Mouse (Mus musculus): ENCODE data around the gene Rbfox1. TPM values are rescaled to one million over a fixed set of nuclear protein-coding genes. Genes with fewer than 3 reads are reported as not detected.

Rbfox1 gene
- polyA plus RNA-seq, 1 experiment from 2014 or later: 2.7 TPM

GRCm38 (mm10) chr16:6716214-6716911 is 831.2 kb downstream of the Rbfox1 start:
- H3K4me2 ChIP-seq (replicated peaks; ENCODE audit: low read depth, low read length): no peak overlapping the region
- peak; percentile 46; the same call in 1 of the 2 replicates for ATAC-seq (ENCODE audit: insufficient number of reproducible peaks, insufficient read depth, low FRiP score, low read depth)
- no peak overlapping the region for H3K4me3 ChIP-seq (ENCODE audit: low read depth, low read length)

GRCm38 (mm10) chr16:6719027-6719426 is 833.9 kb downstream of the Rbfox1 start:
- 64% methylated on average over 8 of the region's 8 CpGs for WGBS
- Histone ChIP-seq H3K36me3 (ENCODE audit: control insufficient read depth, insufficient read depth, low read length) (no peaks in the 10 kb centered on the region), H3K9me3 (ENCODE audit: control insufficient read depth, low read depth, low read length) (no peaks in the 10 kb centered on the region), H3K27me3 (ENCODE audit: control insufficient read depth, insufficient read depth, low read length) (no peaks in the 10 kb centered on the region), H3K4me2 (replicated peaks; ENCODE audit: low read depth, low read length) (no peak overlapping the region), H3K4me1 (ENCODE audit: control insufficient read depth, insufficient read depth, low read length) (peaks cover 2% of the 10 kb centered on the region; the same call in 1 of the 2 replicates), H3K4me3 (ENCODE audit: low read depth, low read length) (no peak overlapping the region), H3K27ac (ENCODE audit: low read length) (no peak overlapping the region), H3K9ac (replicated peaks; ENCODE audit: low read depth, low read length) (no peak overlapping the region)
- ATAC-seq (ENCODE audit: insufficient number of reproducible peaks, insufficient read depth, low FRiP score, low read depth): no peak

More at GRCm38 (mm10) chr16:6716214-6716911, 831.2 kb downstream of the Rbfox1 start:
- H3K27ac ChIP-seq (ENCODE audit: low read length): no peak overlapping the region; the same call in 1 of the 2 replicates
- peaks cover 2% of the 10 kb centered on the region; the same call in 1 of the 2 replicates for H3K4me1 ChIP-seq (ENCODE audit: control insufficient read depth, insufficient read depth, low read length)
- H3K9me3 ChIP-seq (ENCODE audit: control insufficient read depth, low read depth, low read length): no peaks in the 10 kb centered on the region
- WGBS: 55% methylated on average over 9 of the region's 9 CpGs
- no peaks in the 10 kb centered on the region for H3K27me3 ChIP-seq (ENCODE audit: control insufficient read depth, insufficient read depth, low read length)
- no peaks in the 10 kb centered on the region for H3K36me3 ChIP-seq (ENCODE audit: control insufficient read depth, insufficient read depth, low read length)
- H3K9ac ChIP-seq (replicated peaks; ENCODE audit: low read depth, low read length): no peak overlapping the region

DNA sequence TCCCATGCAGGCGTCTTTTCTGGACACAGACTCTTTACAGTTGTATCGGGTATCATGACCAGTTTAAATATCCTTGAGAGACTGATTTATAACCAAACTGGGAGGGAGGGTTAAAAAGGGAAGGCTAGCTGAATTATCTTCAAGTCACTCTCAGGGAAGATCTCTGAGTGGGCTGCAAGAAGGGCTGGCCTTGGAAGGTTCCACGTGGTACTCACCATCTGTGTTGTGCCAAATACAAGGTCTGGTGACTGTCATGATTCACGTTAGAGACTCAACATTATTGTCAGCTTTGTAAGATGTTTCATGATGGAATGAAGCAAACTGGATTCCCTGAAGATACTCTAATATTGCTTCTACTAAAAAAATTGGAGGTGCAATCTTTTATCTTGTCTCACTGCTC is 847.5 kb downstream of the Rbfox1 start:
- Histone ChIP-seq H3K27me3 (ENCODE audit: control insufficient read depth, insufficient read depth, low read length) (no peaks in the 10 kb centered on the region), H3K27ac (ENCODE audit: low read length) (no peak overlapping the region), H3K4me3 (ENCODE audit: low read depth, low read length) (no peak overlapping the region), H3K9me3 (ENCODE audit: control insufficient read depth, low read depth, low read length) (no peaks in the 10 kb centered on the region), H3K4me1 (ENCODE audit: control insufficient read depth, insufficient read depth, low read length) (no peaks in the 10 kb centered on the region), H3K9ac (replicated peaks; ENCODE audit: low read depth, low read length) (no peak overlapping the region), H3K4me2 (replicated peaks; ENCODE audit: low read depth, low read length) (no peak overlapping the region), H3K36me3 (ENCODE audit: control insufficient read depth, insufficient read depth, low read length) (no peaks in the 10 kb centered on the region)
- WGBS: 61% methylated on average over 4 of the region's 4 CpGs
- ATAC-seq (ENCODE audit: insufficient number of reproducible peaks, insufficient read depth, low FRiP score, low read depth): no peak

GRCm38 (mm10) chr16:6733427-6733826 is 848.3 kb downstream of the Rbfox1 start:
- Histone ChIP-seq H3K9ac (replicated peaks; ENCODE audit: low read depth, low read length) (no peak overlapping the region), H3K4me1 (ENCODE audit: control insufficient read depth, insufficient read depth, low read length) (no peaks in the 10 kb centered on the region), H3K36me3 (ENCODE audit: control insufficient read depth, insufficient read depth, low read length) (no peaks in the 10 kb centered on the region), H3K9me3 (ENCODE audit: control insufficient read depth, low read depth, low read length) (no peaks in the 10 kb centered on the region), H3K4me3 (ENCODE audit: low read depth, low read length) (no peak overlapping the region), H3K4me2 (replicated peaks; ENCODE audit: low read depth, low read length) (no peak overlapping the region), H3K27me3 (ENCODE audit: control insufficient read depth, insufficient read depth, low read length) (no peaks in the 10 kb centered on the region), H3K27ac (ENCODE audit: low read length) (no peak overlapping the region)
- ATAC-seq (ENCODE audit: insufficient number of reproducible peaks, insufficient read depth, low FRiP score, low read depth): no peak
- 91% methylated on average over 3 of the region's 3 CpGs for WGBS

DNA sequence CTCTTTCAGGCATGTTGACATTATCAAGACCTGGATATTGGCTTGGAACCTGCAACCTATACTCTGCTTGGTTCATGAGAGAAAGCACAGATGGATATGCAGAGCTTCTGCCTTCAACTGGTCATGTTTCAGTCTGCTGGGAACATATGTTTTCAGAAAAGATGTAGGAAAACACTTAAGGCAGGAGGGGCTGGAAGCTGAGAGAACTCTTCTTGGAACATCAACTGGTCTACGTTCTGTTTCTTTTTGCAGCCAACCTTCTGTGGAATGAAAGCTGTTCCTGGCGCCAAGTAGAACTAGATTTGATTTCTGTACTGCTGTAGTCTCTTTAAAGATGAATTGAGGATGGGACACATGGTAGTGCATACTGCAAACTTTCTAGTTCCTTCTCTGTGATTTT is 851.4 kb downstream of the Rbfox1 start:
- Histone ChIP-seq H3K36me3 (ENCODE audit: control insufficient read depth, insufficient read depth, low read length) (no peaks in the 10 kb centered on the region), H3K4me2 (replicated peaks; ENCODE audit: low read depth, low read length) (no peak overlapping the region), H3K4me1 (ENCODE audit: control insufficient read depth, insufficient read depth, low read length) (no peaks in the 10 kb centered on the region), H3K9me3 (ENCODE audit: control insufficient read depth, low read depth, low read length) (no peaks in the 10 kb centered on the region), H3K9ac (replicated peaks; ENCODE audit: low read depth, low read length) (no peak overlapping the region), H3K27me3 (ENCODE audit: control insufficient read depth, insufficient read depth, low read length) (no peaks in the 10 kb centered on the region), H3K4me3 (ENCODE audit: low read depth, low read length) (no peak overlapping the region), H3K27ac (ENCODE audit: low read length) (no peak overlapping the region)
- ATAC-seq (ENCODE audit: insufficient number of reproducible peaks, insufficient read depth, low FRiP score, low read depth): no peak
- 82% methylated on average over 2 of the region's 2 CpGs for WGBS

DNA sequence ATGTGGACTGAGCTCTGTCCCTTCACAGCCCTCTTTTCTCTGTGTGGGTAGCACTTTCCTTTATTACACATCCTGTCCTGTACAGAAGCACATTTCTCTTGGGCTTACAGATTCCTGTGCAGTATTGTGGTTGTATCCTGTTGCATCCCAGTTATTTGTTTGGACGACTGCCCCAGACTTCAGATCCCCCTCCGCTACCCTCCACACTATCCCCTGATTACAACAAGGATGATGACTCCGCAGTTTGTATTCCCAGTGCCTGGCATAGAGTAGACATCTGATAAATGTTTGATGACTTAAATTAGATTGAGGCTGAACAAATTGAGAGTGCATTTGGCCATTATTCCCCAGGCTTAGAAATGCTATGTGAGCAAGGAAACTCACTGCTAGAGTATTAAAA is 851.8 kb downstream of the Rbfox1 start:
- Histone ChIP-seq H3K27ac (ENCODE audit: low read length) (no peak overlapping the region), H3K4me1 (ENCODE audit: control insufficient read depth, insufficient read depth, low read length) (no peaks in the 10 kb centered on the region)
- ATAC-seq (ENCODE audit: insufficient number of reproducible peaks, insufficient read depth, low FRiP score, low read depth): no peak

GRCm38 (mm10) chr16:6746116-6746515 is 861.0 kb downstream of the Rbfox1 start:
- H3K4me2 ChIP-seq (replicated peaks; ENCODE audit: low read depth, low read length): no peak overlapping the region
- no peaks in the 10 kb centered on the region for H3K27me3 ChIP-seq (ENCODE audit: control insufficient read depth, insufficient read depth, low read length)
- no peak for ATAC-seq (ENCODE audit: insufficient number of reproducible peaks, insufficient read depth, low FRiP score, low read depth)
- no peak overlapping the region for H3K9ac ChIP-seq (replicated peaks; ENCODE audit: low read depth, low read length)
- no peak overlapping the region for H3K4me3 ChIP-seq (ENCODE audit: low read depth, low read length)
- no peaks in the 10 kb centered on the region for H3K4me1 ChIP-seq (ENCODE audit: control insufficient read depth, insufficient read depth, low read length)
- 92% methylated on average over 2 of the region's 2 CpGs for whole genome bisulfite sequencing
- no peak overlapping the region for H3K27ac ChIP-seq (ENCODE audit: low read length)
- H3K9me3 ChIP-seq (ENCODE audit: control insufficient read depth, low read depth, low read length): no peaks in the 10 kb centered on the region
- no peaks in the 10 kb centered on the region for H3K36me3 ChIP-seq (ENCODE audit: control insufficient read depth, insufficient read depth, low read length)

More for the DNA sequence above, 851.8 kb downstream of the Rbfox1 start:
- Histone ChIP-seq H3K27me3 (ENCODE audit: control insufficient read depth, insufficient read depth, low read length) (no peaks in the 10 kb centered on the region), H3K9ac (replicated peaks; ENCODE audit: low read depth, low read length) (no peak overlapping the region), H3K9me3 (ENCODE audit: control insufficient read depth, low read depth, low read length) (no peaks in the 10 kb centered on the region), H3K4me2 (replicated peaks; ENCODE audit: low read depth, low read length) (no peak overlapping the region), H3K36me3 (ENCODE audit: control insufficient read depth, insufficient read depth, low read length) (no peaks in the 10 kb centered on the region), H3K4me3 (ENCODE audit: low read depth, low read length) (no peak overlapping the region)
- 72% methylated on average over 3 of the region's 3 CpGs for WGBS

DNA sequence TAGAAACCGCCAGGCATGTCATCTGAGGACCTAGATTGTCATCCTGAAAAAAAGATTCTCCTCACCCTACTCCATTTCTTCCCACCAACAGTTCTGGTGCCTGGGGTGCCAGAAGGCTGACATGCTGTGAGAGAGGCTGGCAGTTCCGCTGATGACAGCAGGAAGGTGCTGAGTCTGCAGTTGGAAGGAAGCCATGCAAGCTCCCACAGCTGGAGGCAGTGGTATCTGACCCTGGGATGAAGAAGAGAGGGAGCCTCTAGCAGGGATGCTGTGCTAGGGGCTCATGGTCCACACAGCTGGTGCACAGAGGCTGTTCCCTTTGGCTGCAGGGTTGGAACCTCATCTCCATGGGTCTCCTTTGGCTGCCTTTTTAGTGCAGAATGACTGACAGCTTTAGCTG is 865.3 kb downstream of the Rbfox1 start:
- no peak overlapping the region for H3K27ac ChIP-seq (ENCODE audit: low read length)
- H3K4me3 ChIP-seq (ENCODE audit: low read depth, low read length): no peak overlapping the region
- H3K4me1 ChIP-seq (ENCODE audit: control insufficient read depth, insufficient read depth, low read length): no peaks in the 10 kb centered on the region
- no peaks in the 10 kb centered on the region for H3K27me3 ChIP-seq (ENCODE audit: control insufficient read depth, insufficient read depth, low read length)
- no peak for ATAC-seq (ENCODE audit: insufficient number of reproducible peaks, insufficient read depth, low FRiP score, low read depth)
- no peaks in the 10 kb centered on the region for H3K9me3 ChIP-seq (ENCODE audit: control insufficient read depth, low read depth, low read length)
- WGBS: 67% methylated on average over 2 of the region's 2 CpGs
- no peak overlapping the region for H3K4me2 ChIP-seq (replicated peaks; ENCODE audit: low read depth, low read length)
- H3K9ac ChIP-seq (replicated peaks; ENCODE audit: low read depth, low read length): no peak overlapping the region
- no peaks in the 10 kb centered on the region for H3K36me3 ChIP-seq (ENCODE audit: control insufficient read depth, insufficient read depth, low read length)

GRCm38 (mm10) chr16:6754847-6755246 is 869.7 kb downstream of the Rbfox1 start:
- H3K36me3 ChIP-seq (ENCODE audit: control insufficient read depth, insufficient read depth, low read length): no peaks in the 10 kb centered on the region
- no peak overlapping the region for H3K9ac ChIP-seq (replicated peaks; ENCODE audit: low read depth, low read length)
- 67% methylated on average over 3 of the region's 3 CpGs for WGBS
- no peaks in the 10 kb centered on the region for H3K9me3 ChIP-seq (ENCODE audit: control insufficient read depth, low read depth, low read length)
- no peak overlapping the region for H3K4me2 ChIP-seq (replicated peaks; ENCODE audit: low read depth, low read length)
- H3K27ac ChIP-seq (ENCODE audit: low read length): no peak overlapping the region
- H3K27me3 ChIP-seq (ENCODE audit: control insufficient read depth, insufficient read depth, low read length): no peaks in the 10 kb centered on the region
- no peak for ATAC-seq (ENCODE audit: insufficient number of reproducible peaks, insufficient read depth, low FRiP score, low read depth)
- H3K4me3 ChIP-seq (ENCODE audit: low read depth, low read length): no peak overlapping the region
- no peaks in the 10 kb centered on the region for H3K4me1 ChIP-seq (ENCODE audit: control insufficient read depth, insufficient read depth, low read length)
